Mouse (Mus musculus): ENCODE data around the gene Aars.
"Not testable (repeated sequence)": the region's sequence is repeated elsewhere in the genome, so short reads cannot be mapped to it uniquely, and the experiment has no call there.

Gene Aars

GRCm38 (mm10) chr8:111093865-111094718, 61.1 kb downstream of the Aars start, which contains the start of gene Pdpr:
TSS of gene Pdpr (plus strand) at chr8:111094630.
- in situ Hi-C loops (cut with MboI; ENCODE audit: low sequenced_read_pairs): no loop called here

GRCm38 (mm10) chr8:111094719-111095302, 61.9 kb downstream of the Aars start:
- in situ Hi-C loops (cut with MboI; ENCODE audit: low sequenced_read_pairs): not testable (repeated sequence)
